Mouse (Mus musculus) effector memory CD4-positive, alpha-beta T cell, adult 5 months (primary cell): Measurements from ENCODE around the gene Olfr297. TPM values are rescaled to one million over a fixed set of nuclear protein-coding genes. Genes with fewer than 3 reads are reported as not detected.

ENCODE experiments used
- polyA plus RNA-seq: library from polyadenylated mRNA; unstranded; fragments of 100-300 nt; shearing (Covaris generic); gene quantifications from one replicate; pipeline ENCODE4 v1.2.1, GENCODE M21; 2017

Gene Olfr297
- not detected for polyA plus RNA-seq

DNA sequence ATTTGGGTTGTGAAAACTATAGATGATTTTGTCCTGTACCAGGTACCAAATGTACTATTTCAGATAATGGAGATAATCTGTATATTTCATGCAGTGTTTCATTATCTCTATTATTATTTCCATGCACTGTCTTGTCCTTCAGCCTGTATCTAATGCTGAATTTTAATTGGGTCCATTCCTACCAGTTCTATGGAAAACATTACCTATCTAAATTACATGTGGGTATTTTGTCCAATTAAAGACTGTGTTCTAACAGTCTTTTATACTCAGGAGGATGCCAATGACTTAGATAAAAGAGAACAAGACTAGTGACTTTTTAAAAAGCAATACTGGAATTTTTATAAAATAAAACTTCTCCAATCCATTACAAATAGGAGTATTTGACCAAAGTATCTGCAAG, at the start of gene Olfr297:
Gene Olfr297, plus strand, starts transcription at position 301 of the 400 bp plus-strand sequence.

GRCm38 (mm10) chr7:86492384-86492783, 27.4 kb upstream of the Olfr297 start, which contains the start of gene Olfr298:
TSS of gene Olfr298 (minus strand) at chr7:86492484.

Other genes with a start within 250 kb of the Olfr297 start
- gene Olfr310, start 242.8 kb upstream of the Olfr297 start, polyA plus RNA-seq = not detected
- gene Olfr309, start 206.3 kb upstream of the Olfr297 start, polyA plus RNA-seq = not detected
- gene Olfr308, start 194.3 kb upstream of the Olfr297 start, polyA plus RNA-seq = not detected
- gene Olfr307, start 182.4 kb upstream of the Olfr297 start, polyA plus RNA-seq = not detected
- not detected for gene Olfr305, start 153.0 kb upstream of the Olfr297 start, polyA plus RNA-seq
- not detected for gene Olfr304, start 133.3 kb upstream of the Olfr297 start, polyA plus RNA-seq
- gene Olfr303, start 122.2 kb upstream of the Olfr297 start, polyA plus RNA-seq = not detected
- not detected for gene Olfr301, start 116.1 kb upstream of the Olfr297 start, polyA plus RNA-seq
- not detected for gene Olfr299, start 60.0 kb upstream of the Olfr297 start, polyA plus RNA-seq
- gene Olfr298, start 27.5 kb upstream of the Olfr297 start, polyA plus RNA-seq = not detected
- gene Olfr295, start 63.9 kb downstream of the Olfr297 start, polyA plus RNA-seq = 0.29 TPM
- gene Olfr294, start 96.7 kb downstream of the Olfr297 start, polyA plus RNA-seq = not detected
- not detected for gene Olfr293, start 129.1 kb downstream of the Olfr297 start, polyA plus RNA-seq
- not detected for gene Olfr292, start 168.4 kb downstream of the Olfr297 start, polyA plus RNA-seq